Mouse (Mus musculus): ENCODE measurements around the gene Fnd3c2.
"Not testable (repeated sequence)": the region's sequence is repeated elsewhere in the genome, so short reads cannot be mapped to it uniquely, and the experiment has no call there.

The Fnd3c2 gene

DNA sequence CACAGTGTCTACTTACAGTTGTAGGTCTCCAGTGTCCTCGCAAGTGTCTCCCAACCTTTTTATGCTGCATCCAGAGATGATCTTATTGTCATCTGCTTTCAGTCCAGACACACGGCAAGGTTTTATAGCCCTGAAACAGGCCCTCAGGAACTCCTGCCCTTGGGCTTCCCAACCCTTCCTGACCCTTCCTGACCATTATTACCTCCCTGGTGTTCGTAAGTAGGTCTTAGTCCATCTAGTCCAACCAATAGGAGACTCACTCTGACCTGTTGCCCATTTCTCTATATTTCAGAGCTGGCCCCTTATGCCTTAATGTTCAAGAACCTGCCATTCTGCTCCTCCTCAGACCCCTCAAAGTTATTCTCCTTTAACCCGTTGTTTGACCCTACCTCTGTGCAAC is at the start of gene Fnd3c2:
Fnd3c2 (minus strand) TSS at position 101 of the 400 bp plus-strand sequence.
- DNase-seq (ENCODE audit: low read depth): no peak

DNA sequence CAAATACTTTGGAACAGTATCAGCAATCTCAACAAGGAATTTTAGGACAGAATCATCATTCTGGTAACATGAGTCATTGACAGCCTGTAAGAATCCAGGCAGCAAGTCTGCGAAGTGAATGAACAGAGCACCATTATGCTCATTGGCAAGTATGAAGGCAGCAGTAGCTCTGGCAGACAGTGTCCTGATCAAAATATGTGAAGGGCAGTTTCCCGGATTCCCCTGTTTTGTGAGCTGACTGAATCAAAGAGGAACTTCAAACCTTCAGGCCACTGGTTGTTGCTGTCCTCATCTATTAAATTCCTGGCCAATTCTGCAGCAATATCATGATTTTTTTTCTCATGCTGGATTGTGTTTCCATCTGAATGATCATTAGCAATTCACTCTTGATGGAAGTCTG is 29.3 kb upstream of the Fnd3c2 start:
- DNase-seq (ENCODE audit: low read depth): no peak

DNA sequence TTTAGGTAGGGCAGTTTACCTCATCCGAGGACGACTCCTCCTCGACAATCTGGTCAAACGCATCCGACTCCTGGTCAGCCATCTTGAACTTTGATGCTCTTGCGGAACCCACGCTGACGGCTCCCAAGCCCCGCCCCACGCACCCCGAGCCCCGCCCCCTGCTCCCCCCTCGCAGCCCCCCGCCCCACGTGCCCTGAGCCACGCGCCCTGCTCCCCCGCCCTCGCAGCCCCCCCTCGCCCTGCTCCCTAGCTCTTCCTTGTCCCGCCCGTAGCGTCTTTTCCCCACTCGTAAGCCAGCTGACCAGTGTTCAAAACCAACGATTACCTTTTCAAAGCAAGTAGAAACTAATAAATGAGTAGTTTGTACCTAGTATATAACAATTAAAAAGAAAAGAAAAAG is 34.1 kb downstream of the Fnd3c2 start, which contains the start of gene Taf9b:
Taf9b (minus strand) TSS at position 101 of the 400 bp plus-strand sequence.
- no peak for DNase-seq (ENCODE audit: low read depth)

DNA sequence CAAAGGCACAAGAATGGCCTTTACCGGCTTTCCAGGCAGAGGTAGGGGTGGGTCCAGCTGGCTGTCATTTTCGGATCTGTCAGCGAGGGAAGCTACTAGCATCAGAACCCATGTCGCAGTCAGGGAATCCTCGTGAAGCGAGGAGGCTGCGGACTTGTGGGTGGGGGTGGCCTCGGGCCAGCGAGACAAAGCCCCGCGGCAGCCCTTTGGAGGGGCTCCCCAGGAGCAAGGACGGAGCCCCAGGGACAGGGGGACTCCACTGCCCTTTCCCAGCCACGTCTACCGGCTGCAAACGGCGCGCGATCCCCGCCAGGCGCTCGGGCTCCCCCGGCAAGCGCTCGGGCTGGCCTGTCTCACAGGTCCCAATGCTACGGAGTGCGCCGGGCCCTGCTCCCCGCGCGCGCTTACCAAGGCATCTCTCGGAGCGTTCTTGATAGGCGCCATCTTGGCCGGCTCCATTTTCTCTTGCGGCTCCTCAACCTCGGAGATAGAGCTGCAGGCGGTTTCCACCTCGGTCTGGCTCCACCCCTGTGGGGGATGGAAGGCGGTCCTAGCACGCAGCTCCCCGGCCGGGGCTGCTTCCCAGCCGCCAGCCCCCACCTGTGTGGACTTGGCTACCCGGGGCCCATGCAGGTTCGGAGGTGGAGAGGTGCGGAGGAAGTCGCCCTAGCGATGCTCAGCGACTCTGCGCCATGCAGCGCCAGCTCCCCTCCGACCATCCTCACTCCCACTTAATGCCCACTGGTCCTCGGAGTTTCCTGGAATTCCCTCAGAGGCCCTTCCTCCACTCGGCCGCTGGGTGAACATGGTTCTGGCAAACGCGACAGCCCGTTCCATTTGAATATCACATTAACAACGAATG is 35.8 kb downstream of the Fnd3c2 start:
- no peak for DNase-seq (ENCODE audit: low read depth)

DNA sequence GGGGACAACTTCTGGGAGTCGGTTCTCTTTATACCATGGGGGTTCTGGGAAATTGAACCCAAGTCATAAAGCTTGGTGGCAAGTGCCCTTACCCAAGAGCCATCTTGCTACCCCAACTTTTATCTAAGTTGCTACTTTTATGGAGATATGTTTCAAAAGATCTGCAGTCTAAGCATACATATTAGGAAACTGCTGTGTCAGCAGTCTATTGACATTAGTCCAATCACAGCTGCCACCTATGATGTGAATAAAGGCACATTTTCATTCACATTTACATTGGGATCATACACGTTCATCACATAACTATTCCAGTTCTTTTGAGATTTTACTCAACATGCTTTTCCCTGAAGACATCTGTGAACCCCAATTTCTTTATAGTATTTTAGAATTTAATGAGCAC is 46.1 kb downstream of the Fnd3c2 start:
- DNase-seq (ENCODE audit: low read depth): no peak

DNA sequence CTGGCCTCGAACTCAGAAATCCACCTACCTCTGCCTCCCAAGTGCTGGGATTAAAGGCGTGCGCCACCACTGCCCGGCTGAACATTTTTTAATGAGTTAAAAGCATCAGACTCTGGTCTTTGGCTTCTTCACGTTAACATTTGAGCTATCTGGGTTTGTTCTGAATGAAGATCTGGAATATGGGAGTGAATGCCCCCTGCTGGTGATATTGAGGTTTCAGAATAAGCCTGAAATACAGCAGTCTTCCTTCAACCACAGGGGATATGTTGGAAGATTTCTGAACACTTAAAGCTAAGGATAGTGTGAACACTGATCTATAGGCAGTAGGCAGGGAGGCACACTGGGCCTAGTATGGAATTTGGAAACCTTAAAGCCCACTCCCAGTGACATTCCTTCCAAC is 56.3 kb downstream of the Fnd3c2 start:
- DNase-seq (ENCODE audit: low read depth): no peak

DNA sequence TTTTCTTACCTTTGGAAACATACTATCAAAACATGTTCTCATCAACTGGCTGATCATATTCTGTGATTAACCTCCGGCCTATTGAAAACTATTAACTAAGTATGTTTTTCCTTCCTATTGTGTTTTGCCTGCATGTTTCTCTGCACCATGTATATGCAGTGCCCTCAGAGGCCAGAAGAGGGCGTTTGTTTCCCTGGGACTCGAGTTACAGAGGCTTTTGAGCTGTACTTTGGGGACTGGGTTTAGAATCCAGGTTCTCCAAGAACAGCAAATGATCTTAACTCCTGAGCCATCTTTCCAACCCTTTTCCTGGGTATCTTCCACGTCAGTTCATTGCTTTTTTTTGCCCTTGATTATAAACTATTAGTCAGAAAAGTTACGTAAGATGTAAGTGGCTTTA is 57.9 kb downstream of the Fnd3c2 start:
- peak; percentile 28 for DNase-seq (ENCODE audit: low read depth)

DNA sequence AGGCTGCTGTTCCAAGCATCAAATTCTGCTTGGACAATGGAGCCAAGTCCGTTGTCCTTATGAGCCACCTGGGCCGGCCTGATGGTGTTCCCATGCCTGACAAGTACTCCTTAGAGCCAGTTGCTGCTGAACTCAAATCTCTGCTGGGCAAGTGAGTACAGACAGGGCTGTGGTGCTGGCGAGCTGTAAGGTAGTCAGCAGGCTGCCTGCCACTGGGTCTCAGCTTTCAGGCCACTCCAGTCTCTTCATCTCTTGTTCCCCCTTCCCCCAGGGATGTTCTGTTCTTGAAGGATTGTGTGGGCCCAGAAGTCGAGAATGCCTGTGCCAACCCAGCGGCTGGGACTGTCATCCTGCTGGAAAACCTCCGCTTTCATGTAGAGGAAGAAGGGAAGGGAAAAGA is 60.8 kb downstream of the Fnd3c2 start:
- not testable (repeated sequence) for DNase-seq (ENCODE audit: low read depth)

DNA sequence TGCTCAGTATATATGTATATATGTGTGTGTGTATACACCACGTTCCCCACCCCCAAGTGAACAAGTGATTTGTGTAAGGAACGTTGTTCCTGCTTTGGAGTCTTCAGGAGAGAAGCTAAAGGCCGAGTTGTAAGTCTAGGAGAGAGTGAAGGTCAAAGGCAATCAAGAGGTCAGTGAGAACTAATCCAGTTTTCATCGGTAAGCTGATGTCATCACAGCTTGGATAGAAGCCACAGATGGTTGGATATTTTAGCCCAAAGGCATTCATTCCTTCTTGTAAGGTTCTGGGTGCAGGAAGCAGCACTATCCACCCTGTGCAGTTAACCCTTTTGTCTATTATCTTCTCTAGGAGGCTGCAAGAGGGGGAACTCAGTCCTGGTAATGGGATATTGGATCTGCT is 65.1 kb downstream of the Fnd3c2 start:
- no peak for DNase-seq (ENCODE audit: low read depth)

DNA sequence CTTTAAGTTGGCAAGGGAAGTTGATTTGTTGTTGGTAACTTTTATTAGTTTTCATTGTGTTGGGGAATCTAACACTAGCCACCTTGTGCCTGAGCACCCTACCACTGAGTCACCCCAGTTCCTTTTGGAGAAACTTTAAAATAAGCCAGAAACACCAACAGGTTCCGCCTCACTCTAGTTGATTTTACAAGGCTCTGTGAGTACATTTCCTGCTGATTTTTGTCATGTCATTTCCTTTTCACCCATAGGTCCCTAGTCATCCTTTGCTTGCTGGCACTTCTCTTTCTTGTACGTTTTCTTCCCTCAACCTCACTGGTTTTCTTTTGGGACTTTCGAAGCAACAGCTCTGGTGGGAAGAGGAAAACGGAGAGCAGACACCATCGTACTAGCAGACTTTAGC is 65.8 kb downstream of the Fnd3c2 start:
- DNase-seq (ENCODE audit: low read depth): peak; percentile 67

DNA sequence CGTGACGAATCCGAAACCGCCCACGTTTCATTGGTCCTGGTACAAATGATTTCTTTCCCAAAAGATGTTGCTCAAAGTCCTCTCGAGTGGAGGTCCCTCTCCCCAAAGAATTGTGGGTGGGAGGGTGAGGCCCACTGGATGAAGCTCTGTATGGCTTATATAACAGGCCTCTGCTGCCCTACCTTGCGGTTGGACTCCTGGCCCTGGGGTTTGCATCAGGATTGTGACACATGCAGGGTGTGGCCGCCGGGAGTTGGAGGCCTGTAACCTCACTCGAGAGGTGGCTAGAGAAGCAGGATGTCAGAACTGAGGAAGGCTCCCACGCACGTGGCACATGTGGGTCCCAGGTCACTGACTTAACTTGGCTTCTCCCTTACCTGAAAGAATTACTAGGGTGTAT is 67.4 kb downstream of the Fnd3c2 start:
- DNase-seq (ENCODE audit: low read depth): peak; percentile 72

DNA sequence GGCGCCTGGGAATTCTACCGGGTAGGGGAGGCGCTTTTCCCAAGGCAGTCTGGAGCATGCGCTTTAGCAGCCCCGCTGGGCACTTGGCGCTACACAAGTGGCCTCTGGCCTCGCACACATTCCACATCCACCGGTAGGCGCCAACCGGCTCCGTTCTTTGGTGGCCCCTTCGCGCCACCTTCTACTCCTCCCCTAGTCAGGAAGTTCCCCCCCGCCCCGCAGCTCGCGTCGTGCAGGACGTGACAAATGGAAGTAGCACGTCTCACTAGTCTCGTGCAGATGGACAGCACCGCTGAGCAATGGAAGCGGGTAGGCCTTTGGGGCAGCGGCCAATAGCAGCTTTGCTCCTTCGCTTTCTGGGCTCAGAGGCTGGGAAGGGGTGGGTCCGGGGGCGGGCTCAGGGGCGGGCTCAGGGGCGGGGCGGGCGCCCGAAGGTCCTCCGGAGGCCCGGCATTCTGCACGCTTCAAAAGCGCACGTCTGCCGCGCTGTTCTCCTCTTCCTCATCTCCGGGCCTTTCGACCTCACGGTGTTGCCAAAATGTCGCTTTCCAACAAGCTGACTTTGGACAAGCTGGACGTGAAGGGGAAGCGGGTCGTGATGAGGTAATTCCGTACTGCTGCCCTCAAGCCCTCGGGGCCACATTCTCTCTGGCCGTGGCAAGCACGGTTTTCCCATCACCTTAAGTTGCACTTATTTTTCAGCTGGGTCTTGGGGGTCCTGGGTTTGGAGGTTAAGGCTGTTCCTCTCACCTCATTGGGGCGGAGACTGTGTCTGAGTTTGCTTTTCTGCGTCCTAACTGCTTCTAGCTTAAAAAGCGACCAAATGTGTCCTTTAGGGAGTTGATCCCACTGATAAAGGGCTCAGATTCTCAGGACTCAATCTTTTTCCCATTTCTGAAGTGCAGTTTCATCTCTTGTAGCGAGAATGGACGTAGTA is 68.2 kb downstream of the Fnd3c2 start, which contains the start of gene Pgk1:
Pgk1 (plus strand) TSS at position 388 of the 937 bp plus-strand sequence.
- DNase-seq (ENCODE audit: low read depth): peak; percentile 98

DNA sequence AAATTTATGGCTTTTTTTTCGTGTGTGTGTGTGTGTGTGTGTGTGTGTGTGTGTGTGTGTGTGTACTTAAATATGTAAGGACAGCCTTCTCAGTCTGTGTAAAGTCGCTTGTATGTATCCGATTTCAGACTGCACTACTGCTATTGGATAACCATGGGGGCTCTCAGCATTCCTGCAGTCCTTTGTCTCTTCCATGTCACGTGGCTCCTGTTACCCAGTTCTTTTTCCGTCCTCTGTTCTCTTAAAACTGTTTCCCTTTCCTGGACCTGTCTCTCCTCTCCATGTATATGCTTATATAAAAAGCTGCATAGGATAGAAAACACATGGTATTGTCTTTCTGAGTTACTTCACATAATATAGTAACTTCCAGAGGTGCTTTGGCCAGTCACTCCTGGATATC is 69.5 kb downstream of the Fnd3c2 start:
- no peak for DNase-seq (ENCODE audit: low read depth)

All from 416B (cell line).